Mouse (Mus musculus) embryonic facial prominence, embryonic 10.5 days (tissue): ENCODE measurements around the gene Mrpl20. TPM values are rescaled to one million over a fixed set of nuclear protein-coding genes. Genes with fewer than 3 reads are reported as not detected.
A peak's percentile ranks its signal among the peaks of the same experiment; 100 is the strongest.
"Not testable (repeated sequence)": the region's sequence is repeated elsewhere in the genome, so short reads cannot be mapped to it uniquely, and the experiment has no call there.

Experiments
- DNase-seq: peaks from one replicate; pipeline ENCODE4 v3.0.0-alpha.2; 2017; ENCODE audit warnings: low spot score
- H3K27ac ChIP-seq: fragments of 300-500 bp; sonication (generic); replicated peaks from 2 replicates; pipeline ENCODE4 v1.5.1; 2016; ENCODE audit warnings: mild to moderate bottlenecking
- H3K27me3 ChIP-seq: fragments of 300-500 bp; sonication (generic); replicated peaks from 2 replicates; pipeline ENCODE4 v1.6.1; 2016; ENCODE audit warnings: low read depth, mild to moderate bottlenecking; ENCODE audit not compliant: poor library complexity, severe bottlenecking
- H3K36me3 ChIP-seq: fragments of 300-500 bp; sonication (generic); replicated peaks from 2 replicates; pipeline ENCODE4 v1.6.1; 2016; ENCODE audit warnings: mild to moderate bottlenecking, moderate library complexity
- H3K4me1 ChIP-seq: fragments of 300-500 bp; sonication (generic); 2 replicates; pipeline ENCODE4 v1.6.1; 2016
- H3K4me3 ChIP-seq: fragments of 300-500 bp; sonication (generic); 2 replicates; pipeline ENCODE4 v1.5.1; 2016; ENCODE audit warnings: mild to moderate bottlenecking, moderate library complexity
- H3K9me3 ChIP-seq: fragments of 300-500 bp; sonication (generic); 2 replicates; pipeline ENCODE4 v1.6.1; 2016; ENCODE audit warnings: mild to moderate bottlenecking
- WGBS: fragments of 180-500 bp; shearing (Covaris S2); methylation state at CpG from one replicate; pipeline ENCODE4 v1.1.7; 2016; 5-methylcytosine and 5-hydroxymethylcytosine counted together
- polyA plus RNA-seq: library from polyadenylated mRNA; unstranded; fragments of >200 nt; fragmentation: Nextera tagmentation; extraction: Ambion mirVana; gene quantifications from 2 replicates; pipeline ENCODE4 v1.2.1, GENCODE M21; 2016

The Mrpl20 gene
- polyA plus RNA-seq, 1 experiment from 2014 or later: 254 TPM

- H3K36me3 ChIP-seq: no peaks in the 10 kb centered on the region
- H3K27me3 ChIP-seq: no peaks in the 10 kb centered on the region; the same call in 1 of the 2 replicates
- WGBS: 65% methylated on average over 5 of the region's 5 CpGs
- peak within 1 kb of the TSS; percentile 94 for H3K27ac ChIP-seq
- DNase-seq: no peak
- peaks cover 27% of the 10 kb centered on the region for H3K4me1 ChIP-seq
- H3K9me3 ChIP-seq: no peaks in the 10 kb centered on the region
- peak within 1 kb of the TSS; percentile 82 for H3K4me3 ChIP-seq
These were observed 16.9 kb upstream of the Mrpl20 start, which contains the start of gene Tmem88b for GRCm38 (mm10) chr4:155785819-155786218. TSS of gene Tmem88b (minus strand) at chr4:155785874.

GRCm38 (mm10) chr4:155788300-155788699, 14.4 kb upstream of the Mrpl20 start:
- WGBS: 80% methylated on average over 3 of the region's 3 CpGs
- Histone ChIP-seq H3K4me3 (no peak overlapping the region), H3K27me3 (peaks cover 11% of the 10 kb centered on the region; the same call in 1 of the 2 replicates), H3K36me3 (no peaks in the 10 kb centered on the region), H3K27ac (no peak overlapping the region), H3K4me1 (peaks cover 23% of the 10 kb centered on the region), H3K9me3 (no peaks in the 10 kb centered on the region)
- DNase-seq: no peak

GRCm38 (mm10) chr4:155788833-155789232, 13.8 kb upstream of the Mrpl20 start:
- H3K27me3 ChIP-seq: peaks cover 11% of the 10 kb centered on the region; the same call in 1 of the 2 replicates
- H3K9me3 ChIP-seq, DNase-seq, H3K27ac ChIP-seq, H3K4me3 ChIP-seq, H3K36me3 ChIP-seq: not testable (repeated sequence)
- peaks cover 18% of the 10 kb centered on the region for H3K4me1 ChIP-seq
- 81% methylated on average over 4 of the region's 4 CpGs for WGBS

- 86% methylated on average over 3 of the region's 3 CpGs for WGBS
- Histone ChIP-seq H3K4me3 (no peak within 1 kb of the TSS), H3K27me3 (peaks cover 11% of the 10 kb centered on the region; the same call in 1 of the 2 replicates), H3K4me1 (peaks cover 8% of the 10 kb centered on the region), H3K36me3 (no peaks in the 10 kb centered on the region), H3K9me3 (no peaks in the 10 kb centered on the region), H3K27ac (no peak within 1 kb of the TSS; the same call in 1 of the 2 replicates)
- no peak for DNase-seq
These were observed 12.6 kb upstream of the Mrpl20 start, which contains the start of gene Ankrd65 for GRCm38 (mm10) chr4:155790021-155790489. TSS of gene Ankrd65 (plus strand) at chr4:155790439.

GRCm38 (mm10) chr4:155790650-155791161, 12.0 kb upstream of the Mrpl20 start:
- no peak for DNase-seq
- WGBS: 73% methylated on average over 3 of the region's 3 CpGs
- no peak overlapping the region; the same call in 1 of the 2 replicates for H3K27ac ChIP-seq

GRCm38 (mm10) chr4:155791240-155791933, 11.3 kb upstream of the Mrpl20 start:
- no peak for DNase-seq
- Histone ChIP-seq H3K36me3 (no peaks in the 10 kb centered on the region), H3K4me3 (no peak overlapping the region), H3K27ac (no peak overlapping the region; the same call in 1 of the 2 replicates), H3K9me3 (no peaks in the 10 kb centered on the region), H3K4me1 (no peaks in the 10 kb centered on the region), H3K27me3 (peaks cover 11% of the 10 kb centered on the region; the same call in 1 of the 2 replicates)
- WGBS: 75% methylated on average over 24 of the region's 24 CpGs

More at GRCm38 (mm10) chr4:155790650-155791161, 12.0 kb upstream of the Mrpl20 start:
- H3K4me3 ChIP-seq: no peak overlapping the region
- no peaks in the 10 kb centered on the region for H3K9me3 ChIP-seq
- H3K4me1 ChIP-seq: peaks cover 1% of the 10 kb centered on the region; the same call in 1 of the 2 replicates
- peaks cover 11% of the 10 kb centered on the region; the same call in 1 of the 2 replicates for H3K27me3 ChIP-seq
- no peaks in the 10 kb centered on the region for H3K36me3 ChIP-seq

GRCm38 (mm10) chr4:155793730-155794129, 8.9 kb upstream of the Mrpl20 start:
- 85% methylated on average over 2 of the region's 2 CpGs for WGBS
- H3K27ac ChIP-seq: no peak overlapping the region
- no peak for DNase-seq

GRCm38 (mm10) chr4:155802075-155802474, 603 bp upstream of the Mrpl20 start:
- no peak for DNase-seq
- Histone ChIP-seq H3K27ac (no peak overlapping the region), H3K4me3 (no peak overlapping the region), H3K4me1 (peaks cover 18% of the 10 kb centered on the region), H3K36me3 (peaks cover 22% of the 10 kb centered on the region), H3K27me3 (no peaks in the 10 kb centered on the region), H3K9me3 (no peaks in the 10 kb centered on the region)
- 96% methylated on average over 1 of the region's 1 CpGs for WGBS

More at GRCm38 (mm10) chr4:155793730-155794129, 8.9 kb upstream of the Mrpl20 start:
- no peaks in the 10 kb centered on the region for H3K36me3 ChIP-seq
- H3K9me3 ChIP-seq: no peaks in the 10 kb centered on the region
- H3K4me3 ChIP-seq: no peak overlapping the region
- peaks cover 11% of the 10 kb centered on the region; the same call in 1 of the 2 replicates for H3K27me3 ChIP-seq
- no peaks in the 10 kb centered on the region for H3K4me1 ChIP-seq

- H3K4me3 ChIP-seq: peak overlapping the region; percentile 98
- H3K27ac ChIP-seq: peak overlapping the region; percentile 87
- under 1% methylated on average over 58 of the region's 58 CpGs for WGBS
- H3K36me3 ChIP-seq: peaks cover 36% of the 10 kb centered on the region
- DNase-seq: peak; percentile 97
- H3K4me1 ChIP-seq: peaks cover 18% of the 10 kb centered on the region
- H3K9me3 ChIP-seq: no peaks in the 10 kb centered on the region
- H3K27me3 ChIP-seq: no peaks in the 10 kb centered on the region
These were observed 813 bp downstream of the Mrpl20 start for GRCm38 (mm10) chr4:155803340-155804041.

GRCm38 (mm10) chr4:155807841-155808240, 5.2 kb downstream of the Mrpl20 start:
- 85% methylated on average over 3 of the region's 3 CpGs for WGBS
- peaks cover 68% of the 10 kb centered on the region for H3K36me3 ChIP-seq
- no peak for DNase-seq

GRCm38 (mm10) chr4:155811929-155812664, 9.4 kb downstream of the Mrpl20 start, which contains the start of gene Ccnl2:
TSS of gene Ccnl2 (plus strand) at chr4:155812489.
- H3K9me3 ChIP-seq: no peaks in the 10 kb centered on the region
- peaks cover 23% of the 10 kb centered on the region for H3K4me1 ChIP-seq
- peak within 1 kb of the TSS; percentile 100 for H3K4me3 ChIP-seq
- H3K27ac ChIP-seq: peak within 1 kb of the TSS; percentile 98
- peaks cover 86% of the 10 kb centered on the region for H3K36me3 ChIP-seq
- peak; percentile 98 for DNase-seq
- no peaks in the 10 kb centered on the region for H3K27me3 ChIP-seq
- under 1% methylated on average over 60 of the region's 60 CpGs for WGBS

More at GRCm38 (mm10) chr4:155807841-155808240, 5.2 kb downstream of the Mrpl20 start:
- no peaks in the 10 kb centered on the region for H3K9me3 ChIP-seq
- H3K27ac ChIP-seq: no peak overlapping the region
- H3K4me1 ChIP-seq: peaks cover 26% of the 10 kb centered on the region
- H3K27me3 ChIP-seq: no peaks in the 10 kb centered on the region
- no peak overlapping the region for H3K4me3 ChIP-seq
